Mouse (Mus musculus) stomach, postnatal 0 days (tissue): ENCODE measurements around the gene Foxa3.
"Not testable (repeated sequence)": the region's sequence is repeated elsewhere in the genome, so short reads cannot be mapped to it uniquely, and the experiment has no call there.

Experiments
- CTCF ChIP-seq: IDR thresholded peaks from 2 replicates; pipeline ENCODE4 v1.5.1; 2016; ENCODE audit warnings: antibody characterized with exemption, low read depth, mild to moderate bottlenecking, moderate library complexity
- EP300 ChIP-seq: optimal IDR thresholded peaks from 2 replicates; pipeline ENCODE3; 2016; ENCODE audit warnings: antibody characterized with exemption

DNA sequence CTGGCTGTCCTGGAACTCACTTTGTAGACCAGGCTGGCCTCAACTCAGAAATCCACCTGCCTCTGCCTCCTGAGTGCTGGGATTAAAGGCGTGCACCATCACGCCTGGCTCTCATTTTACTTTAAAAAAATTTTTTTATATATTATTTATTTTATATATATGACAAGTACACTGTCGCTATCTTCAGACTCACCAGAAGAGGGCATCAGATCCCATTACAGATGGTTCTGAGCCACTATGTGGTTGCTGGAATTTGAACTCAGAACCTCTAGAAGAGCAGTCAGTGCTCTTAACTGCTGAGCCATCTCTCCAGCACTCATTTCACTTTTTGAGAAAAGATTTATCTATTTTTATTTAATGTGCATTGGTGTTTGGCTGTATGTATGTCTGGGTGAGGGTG, 47.7 kb upstream of the Foxa3 start:
- peak; percentile 53 for TF ChIP-seq CTCF
- not testable (repeated sequence) for TF ChIP-seq EP300
